Mouse (Mus musculus) layer of hippocampus, adult 18-20 months (tissue): ENCODE results near the gene Catsper3. TPM values are rescaled to one million over a fixed set of nuclear protein-coding genes. Genes with fewer than 3 reads are reported as not detected.

ENCODE experiments used
- DNase-seq, 2 experiments: peaks; one replicate each; pipeline ENCODE4 v3.0.0; 2022; ENCODE audit warnings: low spot score in 2 of 2
- total RNA-seq, 2 experiments: library from RNA; stranded (reverse); gene quantifications; 2 replicates each; pipeline ENCODE4 v1.2.3; 2021

Catsper3 gene
- total RNA-seq, 2 experiments from 2014 or later, result not detected

GRCm38 (mm10) chr13:55850726-55851125 is 66.4 kb downstream of the Catsper3 start:
- DNase-seq, result no peak

- no peak for DNase-seq
Observed at GRCm38 (mm10) chr13:55852205-55852604, 67.8 kb downstream of the Catsper3 start.

GRCm38 (mm10) chr13:55855793-55856192 is 71.4 kb downstream of the Catsper3 start:
- DNase-seq, result no peak

GRCm38 (mm10) chr13:55858463-55858862 is 74.1 kb downstream of the Catsper3 start:
- no peak for DNase-seq

Other genes starting within 250 kb of the Catsper3 start
- 10 to 100 TPM; 56.0 to 56.2 TPM for gene Ddx41, start 247.9 kb upstream of the Catsper3 start, total RNA-seq
- gene Fam193b, start 213.4 kb upstream of the Catsper3 start, total RNA-seq, result 10 to 100 TPM; 77.6 to 79.0 TPM
- 100 to 1,000 TPM; 134 to 146 TPM for gene Tmed9, start 210.8 kb upstream of the Catsper3 start, total RNA-seq
- 10 to 100 TPM; 25.9 to 26.7 TPM for gene B4galt7, start 184.7 kb upstream of the Catsper3 start, total RNA-seq
- gene Caml, start 161.6 kb upstream of the Catsper3 start, total RNA-seq, result 10 to 100 TPM; 43.3 to 47.6 TPM
- 10 to 100 TPM; 38.4 to 44.6 TPM for gene Ddx46, start 149.5 kb upstream of the Catsper3 start, total RNA-seq
- gene B230219D22Rik, start 91.4 kb upstream of the Catsper3 start, total RNA-seq, result 10 to 100 TPM; 71.1 to 73.9 TPM
- gene Txndc15, start 69.9 kb upstream of the Catsper3 start, total RNA-seq, result 10 to 100 TPM; 76.1 to 76.9 TPM
- 10 to 100 TPM; 34.8 to 38.9 TPM for gene Pcbd2, start 57.2 kb upstream of the Catsper3 start, total RNA-seq
- gene Pitx1, start 51.6 kb downstream of the Catsper3 start, total RNA-seq, result not detected